Mouse (Mus musculus) heart, embryonic 14.5 days (tissue): ENCODE data around the gene Jmjd7. TPM values are rescaled to one million over a fixed set of nuclear protein-coding genes. Genes with fewer than 3 reads are reported as not detected.
A peak's percentile ranks its signal among the peaks of the same experiment; 100 is the strongest.

ENCODE experiments used
- ATAC-seq: fragments of 200-750 bp; cut with Nextera tagmentation; 2 replicates; pipeline ENCODE4 v1.8.0; 2017; ENCODE audit warnings: low read depth, moderate TSS enrichment; ENCODE audit not compliant: insufficient number of reproducible peaks, insufficient read depth, low FRiP score
- H3K27ac ChIP-seq, 2 experiments: fragments of 200-500 bp in 1 of 2; fragments of 300-500 bp in 1 of 2; sonication (generic) in 1 of 2; replicated peaks in 1 of 2; 2 replicates each; pipeline ENCODE4 v1.5.1; 2012 to 2014; ENCODE audit warnings: low read depth in 2 of 2, low read length in 2 of 2, control low read depth in 1 of 2, mild to moderate bottlenecking in 1 of 2, mixed read lengths in 1 of 2; ENCODE audit not compliant: control insufficient read depth in 1 of 2, insufficient read depth in 1 of 2
- H3K27me3 ChIP-seq: fragments of 300-500 bp; sonication (generic); 2 replicates; pipeline ENCODE4 v1.6.1; 2014; ENCODE audit warnings: mild to moderate bottlenecking, low read length, control low read depth; ENCODE audit not compliant: control insufficient read depth, insufficient read depth
- H3K36me3 ChIP-seq: fragments of 300-500 bp; sonication (generic); 2 replicates; pipeline ENCODE4 v1.6.1; 2014; ENCODE audit warnings: mild to moderate bottlenecking, control low read depth, low read length, mixed read lengths; ENCODE audit not compliant: control insufficient read depth, insufficient read depth
- H3K4me1 ChIP-seq, 2 experiments: fragments of 200-500 bp in 1 of 2; fragments of 300-500 bp in 1 of 2; sonication (generic) in 1 of 2; 2 replicates each; pipeline ENCODE4 v1.6.1; 2012 to 2014; ENCODE audit warnings: low read length in 2 of 2, control low read depth in 1 of 2, mixed read lengths in 1 of 2; ENCODE audit not compliant: control insufficient read depth in 2 of 2, insufficient read depth in 2 of 2
- H3K4me2 ChIP-seq: fragments of 300-500 bp; sonication (generic); 2 replicates; pipeline ENCODE4 v1.6.1; 2014; ENCODE audit warnings: mild to moderate bottlenecking, low read length
- H3K4me3 ChIP-seq, 2 experiments: fragments of 200-500 bp in 1 of 2; fragments of 300-500 bp in 1 of 2; sonication (generic) in 1 of 2; 2 replicates each; pipeline ENCODE4 v1.5.1; 2012 to 2014; ENCODE audit warnings: low read length in 2 of 2, mild to moderate bottlenecking in 2 of 2, control low read depth in 1 of 2, low read depth in 1 of 2, moderate library complexity in 1 of 2; ENCODE audit not compliant: control insufficient read depth in 1 of 2, insufficient read depth in 1 of 2
- H3K9ac ChIP-seq: fragments of 300-500 bp; sonication (generic); 2 replicates; pipeline ENCODE4 v1.6.1; 2014; ENCODE audit warnings: mild to moderate bottlenecking, low read length
- H3K9me3 ChIP-seq: fragments of 300-500 bp; sonication (generic); 2 replicates; pipeline ENCODE4 v1.6.1; 2016; ENCODE audit warnings: low read length, control low read depth; ENCODE audit not compliant: control insufficient read depth
- WGBS: fragments of 180-500 bp; shearing (Covaris S2); extraction: QIAGEN DNeasy Blood & Tissue Kit; methylation state at CpG from one replicate; pipeline ENCODE4 v1.1.7; 2014; 5-methylcytosine and 5-hydroxymethylcytosine counted together
- polyA plus RNA-seq: library from polyadenylated mRNA; unstranded; fragments of >200 nt; fragmentation: Nextera tagmentation; extraction: Ambion mirVana; gene quantifications from 2 replicates; pipeline ENCODE4 v1.2.1, GENCODE M21; 2014

The Jmjd7 gene
- polyA plus RNA-seq = 18.1 and 20.7 TPM in 2 replicates

DNA sequence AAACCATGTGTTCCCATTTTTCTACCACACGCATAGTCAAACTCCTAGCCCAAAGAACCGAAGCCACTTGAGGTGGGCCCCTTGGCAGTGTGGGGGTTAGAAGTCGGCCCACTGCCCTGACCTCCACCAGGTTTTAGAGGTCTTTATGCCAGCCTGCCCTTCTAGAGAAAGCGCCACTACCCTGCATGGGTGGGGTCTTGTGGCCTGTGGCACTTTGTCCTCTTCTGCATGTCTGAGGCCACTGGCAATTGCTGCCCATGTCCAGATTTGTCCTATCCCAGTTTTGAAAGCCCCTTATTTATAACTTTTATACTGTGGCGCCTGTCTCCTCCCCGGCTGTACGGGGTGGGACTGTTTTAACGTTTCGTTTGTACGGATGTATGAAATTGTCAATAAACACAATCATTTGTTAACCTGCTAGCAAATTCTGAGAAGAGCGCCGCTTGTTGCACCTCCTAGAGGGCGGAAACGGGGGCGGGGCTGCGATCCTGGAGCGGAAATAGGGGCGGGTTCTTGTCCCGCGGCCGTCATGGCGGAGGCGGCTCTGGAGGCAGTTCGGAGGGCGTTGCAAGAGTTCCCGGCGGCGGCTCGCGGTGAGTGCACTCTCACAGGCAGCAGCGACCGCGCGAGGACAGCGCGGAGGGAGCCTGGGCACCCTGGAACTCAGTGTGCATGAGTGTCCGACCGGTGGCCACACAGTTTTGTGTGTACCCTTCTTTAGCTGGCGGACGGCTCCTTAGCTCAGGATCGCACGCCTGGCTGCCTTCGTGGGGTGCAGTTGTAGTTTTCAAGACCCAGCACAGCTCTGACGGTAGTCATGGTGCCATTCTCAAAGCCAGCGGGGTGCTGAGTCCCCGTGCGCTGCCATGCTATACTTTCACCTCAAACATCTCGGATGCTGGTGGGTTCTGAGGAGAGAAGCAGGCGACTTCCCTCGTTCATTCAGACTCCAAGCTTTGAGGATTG lies at the start of gene Jmjd7, which contains the start of gene Gm28042:
Gene Jmjd7 (plus strand): TSS at position 500 of the 966 bp plus-strand sequence.
Gene Gm28042 (plus strand): TSS at position 510 of the 966 bp plus-strand sequence.
- peak within 1 kb of the TSS; percentile 69 for H3K4me2 ChIP-seq
- peak within 1 kb of the TSS; percentile 84 to 95 for H3K27ac ChIP-seq
- H3K9ac ChIP-seq = peak within 1 kb of the TSS; percentile 90
- peak within 1 kb of the TSS; percentile 70 to 98 for H3K4me3 ChIP-seq
- peak; percentile 71 for ATAC-seq
- WGBS = 5% methylated on average over 50 of the region's 50 CpGs
- H3K4me1 ChIP-seq = peaks cover 14 to 22% of the 10 kb centered on the region in 2 experiments
- no peaks in the 10 kb centered on the region for H3K9me3 ChIP-seq
- H3K36me3 ChIP-seq = peaks cover 57% of the 10 kb centered on the region
- no peaks in the 10 kb centered on the region for H3K27me3 ChIP-seq

DNA sequence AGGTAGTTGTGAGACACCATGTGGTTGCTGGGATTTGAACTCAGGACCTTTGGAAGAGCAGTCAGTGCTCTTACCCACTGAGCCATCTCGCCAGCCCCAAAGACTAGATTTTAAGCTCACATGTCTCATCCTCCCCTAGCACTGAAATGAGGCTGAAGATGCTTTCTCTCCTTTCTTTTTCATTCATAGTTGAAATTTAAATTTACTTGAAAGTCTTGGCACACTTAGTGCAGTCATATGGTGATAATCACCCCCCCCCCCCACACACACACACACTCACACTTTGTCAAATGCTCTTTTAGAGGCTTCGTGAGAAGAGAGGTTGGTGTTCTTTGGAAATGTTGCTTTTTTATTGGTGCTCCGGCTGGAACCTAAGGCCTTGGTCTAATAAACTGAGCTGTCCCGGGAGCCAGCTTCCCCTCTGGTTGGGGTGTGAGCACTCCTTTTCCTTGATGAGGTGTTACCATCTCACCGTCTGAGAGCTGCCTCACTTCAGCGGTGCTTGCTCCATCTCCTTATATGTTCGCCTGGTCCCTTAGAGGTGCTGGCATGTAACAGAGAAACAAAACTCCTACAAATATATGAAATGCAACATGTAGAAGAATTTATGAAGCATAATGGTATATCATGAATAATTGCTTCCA lies 46.8 kb upstream of the Jmjd7 start:
- Histone ChIP-seq H3K4me2 (no peak overlapping the region), H3K4me1 (no peaks in the 10 kb centered on the region), H3K36me3 (peaks cover 12% of the 10 kb centered on the region), H3K9me3 (no peaks in the 10 kb centered on the region), H3K27ac (no peak overlapping the region), H3K27me3 (no peaks in the 10 kb centered on the region), H3K9ac (no peak overlapping the region), H3K4me3 (no peak overlapping the region)
- no peak for ATAC-seq
- 88% methylated on average over 7 of the region's 7 CpGs for WGBS

DNA sequence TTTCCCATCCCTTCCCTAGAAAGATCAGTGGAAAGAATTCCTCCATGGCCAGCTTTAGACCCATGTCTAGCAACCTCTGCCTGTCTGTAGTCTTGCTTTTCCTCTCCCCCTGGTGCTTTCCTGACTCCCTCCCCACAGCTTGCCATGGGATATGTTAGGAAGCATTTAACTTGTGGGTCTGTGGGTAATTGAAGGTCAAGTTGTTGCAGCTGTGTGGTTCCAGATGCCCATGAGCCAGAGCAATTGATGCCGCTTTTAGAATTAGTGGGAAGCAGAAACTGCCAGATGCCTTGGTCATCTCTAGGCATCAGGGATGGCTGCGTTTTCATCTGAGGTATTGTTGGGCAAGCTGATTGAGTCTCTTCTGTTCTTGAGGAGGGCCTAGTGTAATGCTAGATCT lies 45.7 kb upstream of the Jmjd7 start:
- Histone ChIP-seq H3K4me2 (no peak overlapping the region), H3K9ac (no peak overlapping the region), H3K27ac (no peak overlapping the region), H3K9me3 (no peaks in the 10 kb centered on the region), H3K4me3 (no peak overlapping the region), H3K27me3 (no peaks in the 10 kb centered on the region), H3K4me1 (no peaks in the 10 kb centered on the region), H3K36me3 (peaks cover 12% of the 10 kb centered on the region)
- ATAC-seq = no peak
- WGBS = 83% methylated on average over 2 of the region's 2 CpGs

DNA sequence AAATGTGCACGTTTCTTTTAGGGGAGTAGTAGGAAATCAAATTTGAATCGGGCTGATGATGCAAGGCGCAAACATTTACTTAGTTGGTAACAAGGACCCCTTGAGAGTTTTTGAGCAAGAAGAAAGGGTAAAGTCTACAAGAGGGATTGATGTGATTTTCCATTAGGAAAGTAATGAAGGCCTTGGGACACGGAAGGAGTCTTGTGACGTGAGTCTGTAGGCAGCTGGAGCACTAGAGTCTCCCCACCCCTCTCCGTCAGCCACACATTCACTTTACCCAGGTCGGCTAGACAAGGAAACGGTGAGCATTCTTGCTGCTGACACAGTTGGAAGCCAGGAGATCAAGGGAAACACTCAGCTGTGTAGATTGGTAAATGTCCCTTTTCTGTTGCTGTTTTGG lies 41.4 kb upstream of the Jmjd7 start:
- Histone ChIP-seq H3K9ac (no peak overlapping the region), H3K9me3 (no peaks in the 10 kb centered on the region), H3K27me3 (no peaks in the 10 kb centered on the region), H3K27ac (no peak overlapping the region), H3K4me2 (no peak overlapping the region), H3K36me3 (peaks cover 10% of the 10 kb centered on the region), H3K4me3 (no peak overlapping the region), H3K4me1 (no peaks in the 10 kb centered on the region)
- no peak for ATAC-seq
- WGBS = 60% methylated on average over 8 of the region's 8 CpGs

DNA sequence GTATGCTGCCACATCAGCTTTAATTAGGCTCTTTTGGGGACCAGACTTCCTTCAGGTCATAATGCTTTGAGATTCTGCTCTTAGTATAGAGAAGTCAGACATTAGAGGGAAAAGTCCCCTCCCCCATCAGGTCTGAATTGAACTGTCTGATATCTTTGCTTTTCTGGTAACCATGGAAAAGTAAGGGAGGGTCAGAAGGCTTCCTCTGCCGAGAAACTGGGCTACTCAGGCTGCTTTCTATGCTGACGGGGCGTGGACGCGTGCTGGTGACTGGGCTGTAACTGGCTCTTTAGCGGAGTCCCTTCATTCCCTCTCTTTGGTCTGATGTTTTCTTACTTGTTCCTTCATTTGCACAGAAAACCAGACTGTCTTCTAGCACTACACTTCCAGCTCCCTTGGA lies 40.9 kb upstream of the Jmjd7 start:
- ATAC-seq = no peak
- Histone ChIP-seq H3K36me3 (peaks cover 10% of the 10 kb centered on the region), H3K9ac (no peak overlapping the region), H3K4me2 (no peak overlapping the region), H3K27ac (no peak overlapping the region), H3K4me1 (no peaks in the 10 kb centered on the region), H3K9me3 (no peaks in the 10 kb centered on the region), H3K27me3 (no peaks in the 10 kb centered on the region), H3K4me3 (no peak overlapping the region)
- WGBS = 52% methylated on average over 6 of the region's 6 CpGs

- no peak for ATAC-seq
Measured at GRCm38 (mm10) chr2:119987441-119987840, 39.8 kb upstream of the Jmjd7 start.

DNA sequence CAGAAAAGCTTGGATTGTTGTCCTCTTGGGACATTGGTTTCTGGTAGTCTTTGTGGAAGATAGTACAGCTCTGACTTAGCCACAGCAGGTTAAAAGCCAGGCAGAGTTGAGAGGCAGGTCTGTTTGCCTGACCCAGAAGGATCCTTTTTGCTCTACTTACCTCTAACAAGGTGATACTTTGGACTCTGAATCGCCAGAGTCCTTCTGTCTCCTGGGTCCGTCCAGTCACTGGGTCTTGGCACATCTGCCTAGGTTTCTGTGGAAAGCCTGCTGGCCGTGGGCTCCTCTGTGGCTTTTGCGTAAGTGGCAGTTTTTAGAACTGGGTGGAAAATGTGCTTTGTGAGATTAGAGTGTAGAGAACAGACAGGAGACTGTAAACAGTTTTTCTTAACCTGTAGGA lies 38.3 kb upstream of the Jmjd7 start:
- H3K4me3 ChIP-seq = no peak overlapping the region
- H3K4me1 ChIP-seq = no peaks in the 10 kb centered on the region
- no peak overlapping the region for H3K27ac ChIP-seq
- no peak overlapping the region for H3K9ac ChIP-seq
- H3K27me3 ChIP-seq = no peaks in the 10 kb centered on the region
- 0 out of 2 replicates have a peak, but pooled peaks cover 3% of the 10 kb centered on the region for H3K36me3 ChIP-seq
- ATAC-seq = no peak
- H3K4me2 ChIP-seq = no peak overlapping the region
- H3K9me3 ChIP-seq = no peaks in the 10 kb centered on the region
- WGBS = 83% methylated on average over 4 of the region's 4 CpGs

More at GRCm38 (mm10) chr2:119987441-119987840, 39.8 kb upstream of the Jmjd7 start:
- Histone ChIP-seq H3K9me3 (no peaks in the 10 kb centered on the region), H3K4me3 (no peak overlapping the region), H3K9ac (no peak overlapping the region), H3K4me1 (no peaks in the 10 kb centered on the region), H3K27me3 (no peaks in the 10 kb centered on the region), H3K27ac (no peak overlapping the region), H3K36me3 (peaks cover 7% of the 10 kb centered on the region; the same call in 1 of the 2 replicates), H3K4me2 (no peak overlapping the region)
- WGBS = 89% methylated on average over 2 of the region's 2 CpGs
